ENCODE assay signal across 21 mouse cellular contexts in the genomic region with DNA sequence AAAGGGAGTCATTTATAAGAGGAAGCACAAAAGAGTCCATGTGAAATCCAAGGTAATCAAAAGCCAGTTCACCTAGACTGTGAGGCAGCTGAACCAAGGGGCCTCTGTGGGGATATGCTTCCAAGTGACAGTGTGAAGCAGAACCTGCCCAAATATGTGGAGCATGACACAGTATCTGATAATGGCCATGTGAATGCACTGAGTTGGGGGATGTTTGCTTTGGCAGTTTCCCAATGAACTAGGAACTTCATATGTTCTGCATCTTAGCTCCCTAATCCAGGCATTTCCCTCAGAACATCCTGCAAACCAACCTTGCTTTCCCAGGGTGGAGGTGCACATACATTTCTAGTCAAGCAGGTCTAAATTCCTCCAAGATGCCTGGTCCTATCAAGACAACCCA.
"Had no signal": no experiment of that assay in that cellular context is flagged by ENCODE, and none has a peak within 500 bp of the region (broad histone marks: within the 10 kb centered on the region; RNA-seq: fewer than 3 reads in every experiment).

No protein-coding gene starts in this region.

- H3K4me1 ChIP-seq: limb, embryonic 15.5 days; midbrain, embryonic 12.5 days; midbrain, embryonic 15.5 days; neural tube, embryonic 12.5 days; neural tube, embryonic 15.5 days had no signal

- H3K9ac ChIP-seq: limb, embryonic 15.5 days; liver, embryonic 13.5 days; midbrain, embryonic 12.5 days; midbrain, embryonic 15.5 days; neural tube, embryonic 12.5 days; neural tube, embryonic 15.5 days had no signal

- H3K27me3 ChIP-seq: limb, embryonic 15.5 days; liver, embryonic 13.5 days; midbrain, embryonic 12.5 days; midbrain, embryonic 15.5 days; neural tube, embryonic 12.5 days; neural tube, embryonic 15.5 days had no signal

- H3K4me3 ChIP-seq: layer of hippocampus, adult 2 months; limb, embryonic 15.5 days; liver, embryonic 13.5 days; midbrain, embryonic 12.5 days; midbrain, embryonic 15.5 days; neural tube, embryonic 12.5 days; neural tube, embryonic 15.5 days had no signal

- DNase-seq: kidney, adult 2 months; kidney, postnatal 25 days; layer of hippocampus, adult 9-11 months; liver, embryonic 13.5 days; lung, adult 18-20 months; right cerebral cortex, adult 18-20 months; right cerebral cortex, postnatal 14 days; right cerebral cortex, postnatal 4 days; thymus, adult 2 months; thymus, postnatal 14 days; thymus, postnatal 4 days had no signal

- H3K9me3 ChIP-seq: limb, embryonic 15.5 days; liver, embryonic 13.5 days; midbrain, embryonic 12.5 days; midbrain, embryonic 15.5 days; neural tube, embryonic 12.5 days; neural tube, embryonic 15.5 days had no signal

- H3K27ac ChIP-seq: kidney, postnatal 0 days; layer of hippocampus, adult 2 months; limb, embryonic 15.5 days; liver, embryonic 13.5 days; macrophage; midbrain, embryonic 12.5 days; midbrain, embryonic 15.5 days; neural tube, embryonic 12.5 days; neural tube, embryonic 15.5 days; stomach, postnatal 0 days had no signal

- H3K4me2 ChIP-seq: limb, embryonic 15.5 days; liver, embryonic 13.5 days; midbrain, embryonic 12.5 days; midbrain, embryonic 15.5 days; neural tube, embryonic 12.5 days; neural tube, embryonic 15.5 days had no signal

- H3K36me3 ChIP-seq: limb, embryonic 15.5 days; liver, embryonic 13.5 days; midbrain, embryonic 12.5 days; midbrain, embryonic 15.5 days; neural tube, embryonic 12.5 days; neural tube, embryonic 15.5 days had no signal

- ATAC-seq: lung, postnatal 0 days; midbrain, embryonic 15.5 days had no signal
